9 mouse cellular contexts compared by ENCODE assay signal in genomic region chr7:67486925-67487760, GRCm38 (mm10).
DNase-seq lines count a peak whose midpoint lies in the region; ATAC-seq and TF ChIP-seq lines count a peak whose summit lies in the region.
"Had no signal": no experiment of that assay in that cellular context is flagged by ENCODE, and none has a peak within 500 bp of the region (broad histone marks: within the 10 kb centered on the region; RNA-seq: fewer than 3 reads in every experiment).

No protein-coding gene starts in this region.

- H3K9ac ChIP-seq in heart, embryonic 12.5 days = no peak overlapping the region
- no peak overlapping the region for H3K9ac ChIP-seq in forebrain, postnatal 0 days
- no peak overlapping the region for H3K9ac ChIP-seq in limb, embryonic 11.5 days (ENCODE audit: low read length)
- no peak overlapping the region for H3K9ac ChIP-seq in lung, postnatal 0 days (replicated peaks; ENCODE audit: low read depth)

- TF ChIP-seq CTCF in forebrain, postnatal 0 days (IDR thresholded peaks at IDR 0.05; ENCODE audit: low read depth) = no peak
- no peak for TF ChIP-seq CTCF in lung, adult 2 months (IDR thresholded peaks at IDR 0.05; ENCODE audit: insufficient read depth, low read length)
- no peak for TF ChIP-seq CTCF in lung, postnatal 0 days (IDR thresholded peaks at IDR 0.05)

- ATAC-seq in heart, embryonic 12.5 days (ENCODE audit: insufficient number of reproducible peaks, low FRiP score) = no peak
- peak; percentile 46 for ATAC-seq in forebrain, postnatal 0 days
- peak; percentile 46; the same call in 1 of the 2 replicates for ATAC-seq in limb, embryonic 11.5 days (ENCODE audit: insufficient number of reproducible peaks, low FRiP score, low TSS enrichment, low read depth)
- no peak for ATAC-seq in lung, postnatal 0 days

- H3K4me1 ChIP-seq in heart, embryonic 12.5 days (replicated peaks) = peaks cover 12% of the 10 kb centered on the region
- H3K4me1 ChIP-seq in forebrain, postnatal 0 days (ENCODE audit: insufficient read depth) = 0 out of 2 replicates have a peak, but pooled peaks cover 6% of the 10 kb centered on the region
- H3K4me1 ChIP-seq in limb, embryonic 11.5 days (ENCODE audit: control insufficient read depth, insufficient read depth, low read length) = peaks cover 15% of the 10 kb centered on the region
- H3K4me1 ChIP-seq in lung, adult 2 months (ENCODE audit: control insufficient read depth, insufficient read depth, low read length) = no peaks in the 10 kb centered on the region
- no peaks in the 10 kb centered on the region for H3K4me1 ChIP-seq in lung, postnatal 0 days (ENCODE audit: insufficient read depth, low read depth, low read length)

- TF ChIP-seq POLR2A in lung, adult 2 months (IDR thresholded peaks at IDR 0.05; ENCODE audit: borderline replicate concordance, extremely low read depth, low read depth, low read length) = no peak

- H3K27me3 ChIP-seq in heart, embryonic 12.5 days (replicated peaks) = no peaks in the 10 kb centered on the region
- H3K27me3 ChIP-seq in forebrain, postnatal 0 days (ENCODE audit: insufficient read depth, low read length) = no peaks in the 10 kb centered on the region
- H3K27me3 ChIP-seq in limb, embryonic 11.5 days (ENCODE audit: control insufficient read depth, insufficient read depth, low read length) = no peaks in the 10 kb centered on the region
- H3K27me3 ChIP-seq in lung, postnatal 0 days (replicated peaks; ENCODE audit: insufficient read depth, low read length) = no peaks in the 10 kb centered on the region

- 79% methylated on average over 15 of the region's 15 CpGs for WGBS in heart, embryonic 12.5 days
- 73% methylated on average over 15 of the region's 15 CpGs for WGBS in forebrain, postnatal 0 days
- WGBS in limb, embryonic 11.5 days = 61% methylated on average over 15 of the region's 15 CpGs
- 84% methylated on average over 15 of the region's 15 CpGs for WGBS in lung, adult 2 months
- 75% methylated on average over 15 of the region's 15 CpGs for WGBS in lung, postnatal 0 days

- no peak overlapping the region for H3K4me3 ChIP-seq in heart, embryonic 12.5 days
- H3K4me3 ChIP-seq in forebrain, postnatal 0 days (ENCODE audit: low read depth, low read length) = no peak overlapping the region
- no peak overlapping the region for H3K4me3 ChIP-seq in limb, embryonic 11.5 days (ENCODE audit: low read depth, low read length)
- H3K4me3 ChIP-seq in lung, adult 2 months (replicated peaks; ENCODE audit: extremely low read depth, low read depth, low read length) = no peak overlapping the region
- H3K4me3 ChIP-seq in lung, postnatal 0 days (ENCODE audit: low read depth, low read length) = no peak overlapping the region

- DNase-seq in heart, adult 8-10 months (ENCODE audit: low spot score) = peak; percentile 38
- peak; percentile 71 for DNase-seq in cerebellum, adult 8-10 months
- no peak for DNase-seq in forebrain, postnatal 0 days
- DNase-seq in limb, embryonic 11.5 days (ENCODE audit: low spot score) = peak; percentile 66
- no peak for DNase-seq in lung, adult 2 months
- DNase-seq in left cerebral cortex, adult 11 months (ENCODE audit: low spot score) = no peak
- DNase-seq in lung, postnatal 0 days (ENCODE audit: low spot score) = no peak
- DNase-seq: thymus, postnatal 36 days had no signal

- no peak overlapping the region for H3K27ac ChIP-seq in heart, embryonic 12.5 days (ENCODE audit: poor library complexity, severe bottlenecking)
- no peak overlapping the region for H3K27ac ChIP-seq in forebrain, postnatal 0 days (ENCODE audit: low read depth, low read length)
- no peak overlapping the region for H3K27ac ChIP-seq in limb, embryonic 11.5 days (replicated peaks; ENCODE audit: low read depth, low read length)
- H3K27ac ChIP-seq in lung, postnatal 0 days (ENCODE audit: low read length) = no peak overlapping the region

- H3K4me2 ChIP-seq in heart, embryonic 12.5 days = no peak overlapping the region
- no peak overlapping the region for H3K4me2 ChIP-seq in forebrain, postnatal 0 days (ENCODE audit: low read depth)
- no peak overlapping the region for H3K4me2 ChIP-seq in limb, embryonic 11.5 days (ENCODE audit: low read depth, severe bottlenecking)
- no peak overlapping the region for H3K4me2 ChIP-seq in lung, postnatal 0 days (replicated peaks; ENCODE audit: low read depth, low read length)

- no peaks in the 10 kb centered on the region for H3K36me3 ChIP-seq in heart, embryonic 12.5 days
- H3K36me3 ChIP-seq in forebrain, postnatal 0 days (ENCODE audit: insufficient read depth) = no peaks in the 10 kb centered on the region
- no peaks in the 10 kb centered on the region for H3K36me3 ChIP-seq in limb, embryonic 11.5 days (ENCODE audit: control insufficient read depth, insufficient read depth, low read length)
- H3K36me3 ChIP-seq in lung, postnatal 0 days (ENCODE audit: insufficient read depth, low read length) = no peaks in the 10 kb centered on the region

- H3K9me3 ChIP-seq in heart, embryonic 12.5 days (replicated peaks) = no peaks in the 10 kb centered on the region
- H3K9me3 ChIP-seq in forebrain, postnatal 0 days (ENCODE audit: low read length) = no peaks in the 10 kb centered on the region
- no peaks in the 10 kb centered on the region for H3K9me3 ChIP-seq in limb, embryonic 11.5 days (ENCODE audit: control insufficient read depth, low read length)
- H3K9me3 ChIP-seq in lung, postnatal 0 days (ENCODE audit: low read length) = no peaks in the 10 kb centered on the region

- no peak for TF ChIP-seq EP300 in lung, postnatal 0 days (IDR thresholded peaks at IDR 0.05)

Comparison
In these comparisons a context has a peak if more than half of its experiments do, and no peak if none do; other contexts are left out.
1. DNase-seq: peak in heart, adult 8-10 months (single experiment), cerebellum, adult 8-10 months (single experiment) and limb, embryonic 11.5 days (single experiment); none in forebrain, postnatal 0 days (single experiment), lung, adult 2 months (single experiment), left cerebral cortex, adult 11 months (single experiment) and lung, postnatal 0 days (single experiment).
2. ATAC-seq: peak in forebrain, postnatal 0 days (single experiment) and limb, embryonic 11.5 days (single experiment); none in heart, embryonic 12.5 days (single experiment) and lung, postnatal 0 days (single experiment).